Mouse (Mus musculus) frontal cortex, adult 2 months (tissue): ENCODE data around the gene Sec14l1. TPM values are rescaled to one million over a fixed set of nuclear protein-coding genes. Genes with fewer than 3 reads are reported as not detected.

ENCODE experiments used
- DNase-seq, 2 experiments: peaks; one replicate each; pipeline ENCODE4 v3.0.0; 2022; ENCODE audit warnings: low spot score in 1 of 2; ENCODE audit errors: extremely low spot score in 1 of 2
- polyA plus RNA-seq: library from polyadenylated mRNA; depleted of rRNA; stranded (reverse); fragments of >200 nt; gene quantifications from 2 replicates; pipeline ENCODE4 v1.2.3, GENCODE M21; 2012; rRNA removed

Gene Sec14l1
- polyA plus RNA-seq, 1 experiment = 214 TPM

GRCm38 (mm10) chr11:117208151-117208673, 93.2 kb downstream of the Sec14l1 start:
- peak in 1 of 2 experiments; percentile 57 for DNase-seq

Other genes starting within 250 kb of the Sec14l1 start
- gene Mgat5b, start 196.3 kb upstream of the Sec14l1 start, polyA plus RNA-seq = 60.5 and 69.0 TPM in 2 replicates
- gene Sept9, start 84.5 kb downstream of the Sec14l1 start, polyA plus RNA-seq = 31.8 and 33.4 TPM in 2 replicates